ENCODE assay signal across 20 mouse cellular contexts in genomic region chr4:96725415-96726055, GRCm38 (mm10). TPM values are rescaled to one million over a fixed set of nuclear protein-coding genes. Genes with fewer than 3 reads are reported as not detected.
DNase-seq lines count a peak whose midpoint lies in the region; ATAC-seq and TF ChIP-seq lines count a peak whose summit lies in the region.
"Had no signal": no experiment of that assay in that cellular context is flagged by ENCODE, and none has a peak within 500 bp of the region (broad histone marks: within the 10 kb centered on the region; RNA-seq: fewer than 3 reads in every experiment).

No protein-coding gene starts in this region.

- 58% methylated on average over 5 of the region's 5 CpGs for WGBS in hindbrain, postnatal 0 days
- WGBS in hindbrain, embryonic 12.5 days = 72% methylated on average over 5 of the region's 5 CpGs
- 50% methylated on average over 5 of the region's 5 CpGs for WGBS in lung, postnatal 0 days

- H3K4me2 ChIP-seq in hindbrain, postnatal 0 days (ENCODE audit: low read depth, low read length) = no peak overlapping the region
- H3K4me2 ChIP-seq in hindbrain, embryonic 12.5 days (replicated peaks) = no peak overlapping the region
- no peak overlapping the region for H3K4me2 ChIP-seq in lung, postnatal 0 days (replicated peaks; ENCODE audit: low read depth, low read length)
- H3K4me2 ChIP-seq: liver, embryonic 12.5 days had no signal

- in situ Hi-C loops in Patski (cut with MboI; ENCODE audit: low pct_unique_long_range_greater_than_20kb) = loop anchor here (5.0 kb wide), 1 partner anchor 62 kb away; the partner anchor contains the start of gene Gm12695

- H3K4me3 ChIP-seq in hindbrain, postnatal 0 days (ENCODE audit: low read length) = no peak overlapping the region
- H3K4me3 ChIP-seq in hindbrain, embryonic 12.5 days = no peak overlapping the region
- no peak overlapping the region for H3K4me3 ChIP-seq in lung, postnatal 0 days (ENCODE audit: low read depth, low read length)
- H3K4me3 ChIP-seq: liver, embryonic 12.5 days had no signal

- no peak for TF ChIP-seq CTCF in hindbrain, postnatal 0 days (IDR thresholded peaks at IDR 0.05; ENCODE audit: low read depth)
- TF ChIP-seq CTCF in Patski (IDR thresholded peaks at IDR 0.05) = no peak
- no peak for TF ChIP-seq CTCF in lung, postnatal 0 days (IDR thresholded peaks at IDR 0.05)

- POLR2A ChIA-PET in Patski (lab: Charles Lee) = interaction anchor here (0.6 kb wide), 1 partner anchor 1051 kb away, joined by 4 read pairs; no protein-coding TSS in a partner anchor

- DNase-seq in hindbrain, postnatal 0 days (ENCODE audit: low spot score) = peak; percentile 3
- DNase-seq in Patski (ENCODE audit: low read depth, low spot score) = peak; percentile 94
- peak; percentile 41 for DNase-seq in fibroblast of lung, adult 2 months (ENCODE audit: low read depth)
- peak; percentile 80 for DNase-seq in lung, postnatal 0 days (ENCODE audit: low spot score)
- no peak for DNase-seq in cerebellum, adult 11 months
- DNase-seq in heart, adult 11 months = no peak
- no peak for DNase-seq in natural killer cell, adult 2 months (ENCODE audit: low spot score in 2 of 2)
- DNase-seq: cerebellum, postnatal 10 days; heart, postnatal 36 days; thymus, adult 18-20 months had no signal

- H3K9ac ChIP-seq in hindbrain, postnatal 0 days (replicated peaks; ENCODE audit: low read length) = no peak overlapping the region
- H3K9ac ChIP-seq in hindbrain, embryonic 12.5 days = no peak overlapping the region
- no peak overlapping the region for H3K9ac ChIP-seq in lung, postnatal 0 days (replicated peaks; ENCODE audit: low read depth)
- H3K9ac ChIP-seq: liver, embryonic 12.5 days had no signal

- CTCF ChIA-PET in Patski (lab: Charles Lee) = interaction anchor here (0.6 to 3.2 kb wide), 2 partner anchors 30 to 74 kb away, joined by 3 to 14 read pairs; no protein-coding TSS in a partner anchor

- no peaks in the 10 kb centered on the region for H3K9me3 ChIP-seq in hindbrain, postnatal 0 days (ENCODE audit: low read length)
- H3K9me3 ChIP-seq in hindbrain, embryonic 12.5 days (replicated peaks) = no peaks in the 10 kb centered on the region
- no peaks in the 10 kb centered on the region for H3K9me3 ChIP-seq in lung, postnatal 0 days (ENCODE audit: low read length)
- H3K9me3 ChIP-seq: liver, embryonic 12.5 days had no signal

- H3K27ac ChIP-seq in hindbrain, postnatal 0 days = no peak overlapping the region
- H3K27ac ChIP-seq in hindbrain, embryonic 12.5 days = no peak overlapping the region
- no peak overlapping the region for H3K27ac ChIP-seq in lung, postnatal 0 days (ENCODE audit: low read length)
- H3K27ac ChIP-seq: liver, embryonic 12.5 days had no signal

- H3K27me3 ChIP-seq in hindbrain, postnatal 0 days (ENCODE audit: insufficient read depth, low read length) = no peaks in the 10 kb centered on the region
- no peaks in the 10 kb centered on the region for H3K27me3 ChIP-seq in hindbrain, embryonic 12.5 days
- H3K27me3 ChIP-seq in Patski = no peaks in the 10 kb centered on the region
- no peaks in the 10 kb centered on the region for H3K27me3 ChIP-seq in lung, postnatal 0 days (replicated peaks; ENCODE audit: insufficient read depth, low read length)
- H3K27me3 ChIP-seq: liver, embryonic 12.5 days had no signal

- 0 out of 2 replicates have a peak, but pooled peaks have one; percentile 38 for ATAC-seq in hindbrain, postnatal 0 days
- no peak for ATAC-seq in hindbrain, embryonic 12.5 days (ENCODE audit: low FRiP score)
- peak; percentile 99 for ATAC-seq in Patski
- peak; percentile 95 for ATAC-seq in lung, postnatal 0 days
- ATAC-seq: liver, embryonic 12.5 days had no signal

- no peaks in the 10 kb centered on the region for H3K36me3 ChIP-seq in hindbrain, postnatal 0 days (ENCODE audit: insufficient read depth, low read length)
- H3K36me3 ChIP-seq in hindbrain, embryonic 12.5 days = no peaks in the 10 kb centered on the region
- no peaks in the 10 kb centered on the region for H3K36me3 ChIP-seq in lung, postnatal 0 days (ENCODE audit: insufficient read depth, low read length)
- H3K36me3 ChIP-seq: liver, embryonic 12.5 days had no signal

- peak; percentile 84 for TF ChIP-seq EP300 in lung, postnatal 0 days (IDR thresholded peaks at IDR 0.05)

- H3K4me1 ChIP-seq in hindbrain, postnatal 0 days (ENCODE audit: insufficient read depth, low read length) = no peaks in the 10 kb centered on the region
- H3K4me1 ChIP-seq in hindbrain, embryonic 12.5 days = no peaks in the 10 kb centered on the region
- H3K4me1 ChIP-seq in lung, postnatal 0 days (ENCODE audit: insufficient read depth, low read depth, low read length) = no peaks in the 10 kb centered on the region
- H3K4me1 ChIP-seq: liver, embryonic 12.5 days had no signal

RNA-seq across cellular contexts. Expression of gene Gm12695, which starts 59.5 kb away (rescaled TPM):
- not detected in 2 replicates for total RNA-seq in hindbrain, postnatal 0 days (2014; rRNA removed)
- polyA plus RNA-seq in hindbrain, postnatal 0 days (2015; fragmentation: Nextera tagmentation; extraction: Ambion mirVana) = 0.11 TPM in 1 of 2 replicates, not detected in the other
- polyA plus RNA-seq in hindbrain, embryonic 12.5 days (2016; fragmentation: Nextera tagmentation; extraction: Ambion mirVana) = 0.10 TPM in 1 of 2 replicates, not detected in the other
- 0.15 TPM for polyA plus RNA-seq in Patski (2021)
- 1.5 and 2.6 TPM in 2 replicates for polyA plus RNA-seq in lung, postnatal 0 days (2015; fragmentation: Nextera tagmentation; extraction: Ambion mirVana)
- total RNA-seq: heart, postnatal 36 days; layer of hippocampus, postnatal 10 days; left cerebral cortex, postnatal 25 days; megakaryocyte, adult 5-6 weeks; MEL had no signal
- polyA plus RNA-seq: embryonic facial prominence, embryonic 11.5 days; forebrain, embryonic 11.5 days; intestine, embryonic 14.5 days; liver, embryonic 12.5 days; neural tube, embryonic 14.5 days had no signal

Comparison
In these comparisons a context has a peak if more than half of its experiments do, and no peak if none do; other contexts are left out.
1. DNase-seq: peak in hindbrain, postnatal 0 days (single experiment), Patski (single experiment), fibroblast of lung, adult 2 months (single experiment) and lung, postnatal 0 days (single experiment); none in cerebellum, adult 11 months (single experiment), heart, adult 11 months (single experiment) and natural killer cell, adult 2 months (0 of 2).